Mouse (Mus musculus) ovary, postnatal 14 days (tissue): ENCODE data around the gene Ccdc85c.
A peak's percentile ranks its signal among the peaks of the same experiment; 100 is the strongest.

Source experiments
- DNase-seq: peaks from one replicate; pipeline ENCODE4 v3.0.0; 2022; ENCODE audit warnings: low spot score

Ccdc85c gene

GRCm38 (mm10) chr12:108294620-108295019 is 19.4 kb upstream of the Ccdc85c start:
- no peak for DNase-seq

DNA sequence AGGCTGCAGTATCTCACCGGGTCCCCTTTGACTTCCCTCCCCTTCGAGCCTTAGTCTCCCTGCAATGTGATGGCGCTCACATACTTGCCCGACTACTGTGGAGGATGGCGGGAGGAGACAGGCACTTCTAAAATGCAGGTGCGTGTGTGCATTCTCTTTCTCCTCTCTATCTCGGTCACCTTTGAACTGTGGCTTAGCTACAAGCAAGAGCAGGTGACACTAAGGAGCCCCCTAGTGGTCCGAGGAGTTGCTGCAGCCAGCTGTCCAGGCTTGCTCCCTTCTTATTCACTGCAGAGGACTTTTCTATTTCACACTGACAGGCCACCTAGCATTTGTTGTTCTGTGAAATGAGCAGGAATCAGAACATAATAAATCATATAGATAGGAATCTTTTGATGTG is 17.7 kb upstream of the Ccdc85c start:
- DNase-seq: peak; percentile 67

GRCm38 (mm10) chr12:108292419-108292818 is 17.2 kb upstream of the Ccdc85c start:
- DNase-seq: no peak

DNA sequence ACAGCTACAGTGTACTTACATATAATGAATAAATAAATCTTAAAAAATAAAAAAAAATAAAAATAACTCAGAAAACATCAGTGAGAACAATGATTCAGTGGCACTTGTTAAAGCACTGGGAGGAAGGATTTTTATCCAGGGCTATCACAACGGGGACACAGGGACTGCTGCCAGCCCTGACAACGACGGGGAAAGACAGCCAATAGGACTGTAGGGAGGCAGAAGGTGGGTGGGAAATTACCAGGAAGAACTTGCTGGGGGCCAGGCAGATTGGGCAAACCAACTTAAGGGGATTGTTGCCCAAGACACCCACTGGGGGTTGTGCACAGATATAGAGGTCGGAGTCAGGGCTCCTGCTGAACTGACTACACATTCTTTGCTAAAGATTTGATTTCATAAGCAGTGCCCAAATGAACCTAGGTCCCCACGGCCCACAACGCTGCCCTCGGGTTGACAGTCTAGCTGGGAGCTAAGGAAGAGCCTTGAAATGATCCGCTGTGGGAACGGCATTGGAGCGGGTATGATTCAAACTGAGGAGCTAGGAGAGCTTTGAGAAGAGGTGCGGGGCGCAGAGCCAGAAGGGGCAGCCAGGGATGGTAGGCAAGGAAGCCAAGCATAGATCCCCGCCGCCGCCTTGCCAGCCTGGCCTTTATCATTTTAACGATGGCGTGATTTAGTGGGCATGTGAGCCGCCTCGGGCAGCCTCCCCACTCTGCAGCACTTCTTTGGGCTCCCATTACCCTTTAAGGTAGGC is 13.1 kb upstream of the Ccdc85c start:
- no peak for DNase-seq

GRCm38 (mm10) chr12:108287011-108287410 is 11.8 kb upstream of the Ccdc85c start:
- no peak for DNase-seq

- DNase-seq: no peak
Observed at GRCm38 (mm10) chr12:108286381-108286780, 11.2 kb upstream of the Ccdc85c start.

DNA sequence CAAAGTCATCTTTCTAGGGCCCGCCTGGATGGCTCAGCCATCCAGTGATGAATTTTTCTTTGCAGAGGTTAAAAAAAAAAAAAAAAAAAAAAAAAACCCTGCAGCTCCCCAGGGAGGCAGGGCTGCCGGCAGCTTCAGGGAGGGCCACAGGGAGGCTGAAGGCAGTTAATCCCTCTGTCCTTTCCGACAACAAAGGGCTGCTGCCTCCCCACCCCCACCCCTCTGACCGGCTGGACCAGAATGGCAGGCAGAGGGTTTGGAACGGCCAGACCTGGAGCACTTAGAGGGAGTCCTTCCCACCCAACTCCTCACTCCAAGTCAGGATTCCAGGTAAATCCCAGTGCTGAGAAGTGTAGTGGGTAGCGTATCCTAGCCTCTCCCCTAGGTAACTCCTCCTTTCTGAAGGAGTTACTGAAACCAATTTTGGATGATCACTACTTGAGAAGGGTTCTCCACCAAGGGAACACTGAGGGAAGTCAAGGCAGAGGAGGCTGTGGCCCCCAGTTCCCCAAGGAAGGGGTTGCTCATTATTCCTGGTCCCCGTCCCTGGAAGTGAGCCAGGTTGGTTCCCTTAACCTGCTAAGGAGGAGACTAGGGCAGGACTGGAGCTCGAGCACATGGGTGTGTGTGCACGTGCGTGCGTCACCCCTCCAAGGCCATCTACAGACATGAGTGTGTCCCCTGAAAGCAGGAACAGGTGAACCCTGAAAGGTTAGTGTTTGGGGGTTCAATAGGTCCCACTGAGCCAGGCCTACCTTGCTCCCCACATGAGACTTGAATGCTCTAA is 10.2 kb upstream of the Ccdc85c start:
- DNase-seq: no peak

DNA sequence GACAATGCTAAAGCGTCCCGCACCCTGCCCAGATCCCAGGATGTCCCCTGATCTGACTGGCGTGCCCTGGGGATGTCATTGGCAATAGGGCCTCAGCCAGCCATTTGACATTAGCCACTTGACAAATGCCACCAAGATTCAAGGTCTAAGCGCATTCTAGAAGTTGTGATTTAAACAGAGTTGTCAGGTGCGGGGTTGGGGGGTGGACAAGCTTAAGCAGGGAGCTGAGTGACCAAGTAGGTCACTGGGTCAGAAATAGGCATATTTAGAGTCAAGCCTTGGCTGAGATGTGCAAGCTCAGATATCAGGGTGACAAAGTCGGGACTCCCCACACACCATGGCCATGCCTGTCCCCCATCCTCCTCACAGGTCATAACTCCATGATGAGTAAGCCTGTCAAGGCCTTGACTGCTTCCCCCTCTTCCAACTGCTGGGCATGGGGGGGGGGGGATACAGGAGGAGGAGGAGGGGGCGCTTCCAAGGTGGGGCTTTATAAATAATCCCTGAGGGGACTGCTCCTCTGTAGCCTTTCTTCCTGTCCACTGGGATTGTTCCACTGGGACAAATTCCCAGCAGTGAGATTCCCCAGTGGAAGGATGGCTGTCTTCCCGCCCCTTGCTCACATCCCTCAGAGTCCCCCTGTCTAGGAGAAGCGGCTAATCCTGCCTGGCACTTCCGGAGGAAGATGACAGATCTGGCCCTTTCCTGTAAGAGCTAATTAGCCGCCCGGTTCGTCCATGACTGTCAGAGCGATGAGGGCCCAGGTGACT is 9.4 kb upstream of the Ccdc85c start:
- DNase-seq: no peak

DNA sequence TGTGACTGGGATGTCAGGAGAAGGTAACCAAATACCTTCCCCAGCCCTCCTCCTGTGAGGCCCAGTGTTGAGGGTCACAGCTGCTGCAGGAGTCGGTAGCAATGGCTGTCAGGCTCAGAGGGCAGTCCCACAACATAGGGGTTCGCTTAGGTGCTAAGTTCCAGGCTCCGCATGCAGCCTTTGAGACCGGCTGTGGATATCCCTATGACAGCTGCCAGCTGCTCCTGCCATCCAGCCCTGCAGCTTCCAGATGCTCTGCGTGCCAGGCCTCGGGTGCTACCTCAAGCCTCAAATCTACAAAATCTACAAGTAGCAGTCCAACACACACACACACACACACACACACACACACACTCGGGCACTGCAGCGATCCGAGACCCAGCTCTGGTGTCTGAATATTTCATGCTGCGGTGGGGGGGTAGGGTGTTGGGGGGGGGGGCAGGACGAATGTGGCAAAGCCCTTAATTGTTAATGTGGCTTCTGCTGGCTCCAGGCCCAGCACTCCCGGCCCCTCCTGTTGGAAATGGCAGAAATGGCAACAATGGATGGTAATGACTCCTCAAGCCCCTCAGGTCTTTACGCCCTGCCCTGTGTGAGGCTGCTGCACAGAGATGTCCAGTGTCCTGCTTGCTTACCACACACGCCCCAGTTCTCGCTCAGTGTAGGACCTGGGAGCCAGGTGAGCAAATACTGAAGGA is 3.1 kb upstream of the Ccdc85c start:
- DNase-seq: no peak

- DNase-seq: no peak
Observed at GRCm38 (mm10) chr12:108277341-108277841, 2.2 kb upstream of the Ccdc85c start.

- no peak for DNase-seq
Observed at GRCm38 (mm10) chr12:108275920-108276822, 946 bp upstream of the Ccdc85c start.

GRCm38 (mm10) chr12:108275508-108275890 is 274 bp upstream of the Ccdc85c start:
- peak; percentile 97 for DNase-seq

- DNase-seq: no peak
Observed at GRCm38 (mm10) chr12:108274313-108274595, 971 bp downstream of the Ccdc85c start.

GRCm38 (mm10) chr12:108273466-108274312 is 1.5 kb downstream of the Ccdc85c start:
- no peak for DNase-seq

GRCm38 (mm10) chr12:108272143-108272635 is 3.0 kb downstream of the Ccdc85c start:
- DNase-seq: no peak

DNA sequence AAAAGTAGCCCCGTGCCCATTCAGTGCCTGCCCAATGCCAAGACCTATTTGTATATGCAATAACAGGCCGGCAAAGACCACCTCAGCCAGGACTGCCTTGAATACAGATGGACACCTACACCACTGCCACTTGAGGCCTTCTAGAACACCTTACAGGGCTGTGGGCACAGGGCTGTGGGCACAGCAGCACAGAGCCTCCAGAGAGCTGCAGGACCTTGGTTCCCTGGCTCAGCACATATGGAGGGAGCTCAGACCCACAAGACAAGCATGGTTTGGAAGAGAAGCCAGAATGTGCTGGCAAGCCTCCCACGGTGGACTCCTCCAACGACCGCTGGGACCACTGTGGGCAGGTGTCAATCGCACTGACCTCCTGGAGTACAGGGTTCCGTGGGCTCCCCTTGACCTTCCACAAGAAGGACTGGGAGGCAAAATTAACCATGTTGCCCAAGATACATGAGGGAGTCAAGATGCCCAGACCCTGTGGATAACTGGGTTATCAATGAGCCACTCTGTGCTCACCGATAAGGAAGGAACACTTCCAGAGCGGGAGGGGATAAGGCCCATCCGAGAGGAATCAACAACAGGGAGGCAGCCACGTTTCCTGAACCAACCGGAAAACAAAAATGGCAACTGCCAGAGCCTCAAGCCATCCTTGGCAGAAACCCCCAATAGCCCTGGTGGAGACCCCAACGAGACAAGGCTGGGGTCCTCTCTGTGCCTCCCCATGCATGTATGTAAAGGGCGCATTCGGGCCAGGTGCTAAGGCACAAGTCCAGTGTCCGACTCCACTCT is 3.7 kb downstream of the Ccdc85c start:
- no peak for DNase-seq

DNA sequence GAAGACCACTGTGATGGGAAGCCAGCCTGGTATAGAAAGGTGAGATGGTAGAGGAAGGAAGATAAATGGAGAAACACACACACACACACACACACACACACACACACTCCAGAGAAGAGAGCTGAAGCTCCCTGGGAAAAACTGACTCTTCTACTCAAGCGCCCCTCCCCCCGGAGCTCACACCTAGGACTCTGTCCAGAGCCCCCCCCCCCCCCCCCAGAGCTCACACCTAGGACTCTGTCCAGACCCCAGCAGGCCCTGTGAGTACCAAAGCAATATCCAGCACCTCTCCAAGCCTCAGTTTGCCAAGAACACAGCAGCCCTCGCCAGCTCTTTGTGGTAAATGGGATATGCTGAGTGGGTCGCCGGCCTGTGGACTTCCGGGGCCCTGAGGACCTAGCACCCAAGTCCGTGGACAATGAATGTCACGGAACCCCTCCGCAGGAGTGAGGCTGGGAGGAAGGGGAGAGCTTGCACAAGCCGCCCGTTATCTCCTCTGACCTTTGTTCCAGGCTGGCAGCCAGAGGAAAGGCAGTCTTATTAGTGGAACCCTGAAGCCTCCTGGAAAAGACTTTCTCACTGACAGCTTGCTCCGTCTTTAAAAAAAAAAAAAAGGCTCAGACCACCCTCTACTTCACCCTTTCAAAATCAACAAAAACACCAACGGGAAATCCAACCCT is 4.8 kb downstream of the Ccdc85c start:
- no peak for DNase-seq

DNA sequence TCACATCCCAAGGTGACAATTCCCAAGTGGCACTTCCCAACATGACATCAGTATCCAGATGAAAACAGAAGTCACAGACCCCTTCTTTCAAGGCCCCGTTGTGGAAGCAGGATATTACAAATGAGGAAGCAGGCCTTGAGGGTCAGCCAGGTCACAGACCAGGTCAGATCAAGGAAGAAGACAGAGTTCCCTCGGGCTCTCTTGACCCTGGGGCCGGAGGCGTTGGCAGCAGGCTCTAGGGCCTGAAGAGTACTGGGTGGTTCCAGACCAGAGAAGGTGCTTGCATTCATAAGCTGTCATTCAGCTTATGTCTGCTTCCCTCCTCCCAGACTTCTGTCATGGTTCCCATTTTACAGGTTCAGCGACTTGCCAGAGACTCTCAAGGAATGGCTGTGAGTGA is 5.5 kb downstream of the Ccdc85c start:
- DNase-seq: no peak

DNA sequence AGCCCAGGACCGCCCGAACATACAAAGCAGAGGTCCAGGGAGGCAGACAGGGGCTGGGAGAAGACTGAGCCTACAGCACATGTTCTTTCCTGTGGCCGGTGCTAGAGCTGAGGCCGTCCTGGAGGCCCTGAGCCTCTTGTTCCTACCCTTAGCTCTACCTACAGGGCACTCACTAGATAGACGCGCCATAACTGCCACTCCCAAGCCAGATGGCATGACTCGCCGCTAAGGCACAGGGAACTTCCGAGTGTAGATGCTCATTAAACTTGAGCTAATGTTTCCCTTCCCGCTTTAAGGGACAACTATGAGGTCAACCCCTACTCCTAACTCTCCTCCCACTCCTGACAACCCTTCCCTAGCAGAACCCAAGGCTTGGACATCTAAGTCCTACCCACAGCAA is 6.3 kb downstream of the Ccdc85c start:
- no peak for DNase-seq
